ENCODE assay signal across 12 mouse cellular contexts in the genomic region with DNA sequence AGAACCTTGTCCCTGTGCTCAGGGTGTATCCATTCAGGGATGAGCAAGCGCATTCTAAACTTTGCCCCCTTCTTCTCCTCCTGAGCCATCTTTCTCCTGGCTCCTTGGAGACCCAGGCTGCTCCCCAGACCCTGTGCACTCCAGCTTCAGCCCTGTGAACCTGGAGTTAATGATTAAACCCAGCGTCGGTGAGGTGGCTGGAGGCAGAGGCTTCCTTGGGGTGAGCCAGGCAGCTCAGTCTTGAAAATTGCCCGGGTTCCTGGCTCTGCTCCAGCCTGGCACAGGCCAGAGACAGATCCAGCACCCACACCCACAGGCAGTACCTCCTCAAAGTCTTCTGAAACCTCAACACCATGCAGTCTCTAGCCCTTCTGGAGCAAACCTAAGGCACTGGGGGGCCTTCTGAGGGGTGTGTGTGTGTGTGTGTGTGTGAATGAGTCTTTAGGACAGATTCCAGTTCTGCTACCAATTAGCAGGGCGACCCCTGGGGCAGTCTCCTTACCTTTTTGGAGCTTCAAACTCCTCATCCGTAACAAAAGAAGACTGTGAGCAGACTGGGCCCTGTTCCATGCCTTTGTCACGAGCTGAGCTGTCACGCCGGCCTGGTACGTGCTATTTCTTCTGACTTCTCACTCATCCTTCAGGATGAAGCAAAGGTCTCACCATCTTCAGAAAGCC. TPM values are rescaled to one million over a fixed set of nuclear protein-coding genes. Genes with fewer than 3 reads are reported as not detected.
DNase-seq lines count a peak whose midpoint lies in the region; ATAC-seq and TF ChIP-seq lines count a peak whose summit lies in the region.
"Had no signal": no experiment of that assay in that cellular context is flagged by ENCODE, and none has a peak within 500 bp of the region (broad histone marks: within the 10 kb centered on the region; RNA-seq: fewer than 3 reads in every experiment).

No protein-coding gene starts in this region.

- no peaks in the 10 kb centered on the region for H3K27me3 ChIP-seq in intestine, postnatal 0 days (replicated peaks; ENCODE audit: control insufficient read depth, insufficient read depth, low read length)
- H3K27me3 ChIP-seq in stomach, embryonic 16.5 days (ENCODE audit: control insufficient read depth, insufficient read depth, low read length) = no peaks in the 10 kb centered on the region
- no peaks in the 10 kb centered on the region for H3K27me3 ChIP-seq in midbrain, embryonic 13.5 days
- H3K27me3 ChIP-seq: forebrain, embryonic 13.5 days had no signal

- 0 out of 2 replicates have a peak overlapping the region, but pooled peaks have one; percentile 26 for H3K9ac ChIP-seq in intestine, postnatal 0 days (ENCODE audit: low read depth, low read length)
- no peak overlapping the region for H3K9ac ChIP-seq in stomach, embryonic 16.5 days (ENCODE audit: low read length)
- H3K9ac ChIP-seq in midbrain, embryonic 13.5 days (replicated peaks) = no peak overlapping the region
- H3K9ac ChIP-seq: forebrain, embryonic 13.5 days had no signal

- no peaks in the 10 kb centered on the region for H3K9me3 ChIP-seq in intestine, postnatal 0 days (ENCODE audit: control insufficient read depth)
- H3K9me3 ChIP-seq in stomach, embryonic 16.5 days (replicated peaks; ENCODE audit: control insufficient read depth, low read length) = no peaks in the 10 kb centered on the region
- no peaks in the 10 kb centered on the region for H3K9me3 ChIP-seq in midbrain, embryonic 13.5 days
- H3K9me3 ChIP-seq: forebrain, embryonic 13.5 days had no signal

- no peak overlapping the region for H3K27ac ChIP-seq in intestine, postnatal 0 days (ENCODE audit: low read depth, low read length)
- H3K27ac ChIP-seq in stomach, embryonic 16.5 days (ENCODE audit: low read length) = peak overlapping the region; percentile 31; the same call in 1 of the 2 replicates
- no peak overlapping the region for H3K27ac ChIP-seq in midbrain, embryonic 13.5 days
- H3K27ac ChIP-seq: forebrain, embryonic 13.5 days; macrophage had no signal

- peaks cover 4% of the 10 kb centered on the region; the same call in 1 of the 2 replicates for H3K4me1 ChIP-seq in intestine, postnatal 0 days (replicated peaks; ENCODE audit: control insufficient read depth, insufficient read depth, low read length)
- H3K4me1 ChIP-seq in stomach, embryonic 16.5 days (ENCODE audit: control insufficient read depth, insufficient read depth, low read length) = no peaks in the 10 kb centered on the region; the same call in 1 of the 2 replicates
- no peaks in the 10 kb centered on the region for H3K4me1 ChIP-seq in midbrain, embryonic 13.5 days (replicated peaks)

- TF ChIP-seq CTCF in intestine, postnatal 0 days (IDR thresholded peaks at IDR 0.05; ENCODE audit: low read depth) = no peak

- H3K4me3 ChIP-seq in intestine, postnatal 0 days (ENCODE audit: low read depth, low read length) = no peak overlapping the region
- no peak overlapping the region for H3K4me3 ChIP-seq in stomach, embryonic 16.5 days (replicated peaks; ENCODE audit: low read length)
- H3K4me3 ChIP-seq in midbrain, embryonic 13.5 days (replicated peaks) = no peak overlapping the region
- H3K4me3 ChIP-seq: forebrain, embryonic 13.5 days; myocyte had no signal

- no peak overlapping the region for H3K4me2 ChIP-seq in intestine, postnatal 0 days (replicated peaks; ENCODE audit: low read depth)
- H3K4me2 ChIP-seq in stomach, embryonic 16.5 days (ENCODE audit: low read depth, low read length) = no peak overlapping the region
- H3K4me2 ChIP-seq in midbrain, embryonic 13.5 days (replicated peaks) = no peak overlapping the region
- H3K4me2 ChIP-seq: forebrain, embryonic 13.5 days had no signal

- peak; percentile 18 for DNase-seq in ovary, postnatal 10 days (ENCODE audit: low spot score)
- DNase-seq in ovary, postnatal 14 days (ENCODE audit: low spot score) = no peak
- peak; percentile 93 to 97 for DNase-seq in kidney, postnatal 25 days
- DNase-seq in natural killer cell, adult 2 months (ENCODE audit: low spot score in 2 of 2) = no peak
- DNase-seq: heart, postnatal 36 days had no signal

- WGBS in intestine, postnatal 0 days = 46% methylated on average over 10 of the region's 10 CpGs
- 51% methylated on average over 10 of the region's 10 CpGs for WGBS in stomach, embryonic 16.5 days
- 67% methylated on average over 10 of the region's 10 CpGs for WGBS in midbrain, embryonic 13.5 days

- peak; percentile 64; the same call in 1 of the 2 replicates for ATAC-seq in intestine, postnatal 0 days
- ATAC-seq in stomach, embryonic 16.5 days (ENCODE audit: insufficient read depth, low FRiP score) = peak; percentile 90
- no peak for ATAC-seq in midbrain, embryonic 13.5 days
- ATAC-seq: activated CD4-positive, CD25-positive, alpha-beta regulatory T cell, adult 4 months; forebrain, embryonic 13.5 days had no signal

- H3K36me3 ChIP-seq in intestine, postnatal 0 days (ENCODE audit: control insufficient read depth, insufficient read depth) = no peaks in the 10 kb centered on the region
- no peaks in the 10 kb centered on the region for H3K36me3 ChIP-seq in stomach, embryonic 16.5 days (ENCODE audit: control insufficient read depth, insufficient read depth, low read length)
- no peaks in the 10 kb centered on the region for H3K36me3 ChIP-seq in midbrain, embryonic 13.5 days

RNA-seq across cellular contexts. Expression of a gene that starts 29.9 kb away (rescaled TPM):
- polyA plus RNA-seq in intestine, postnatal 0 days (2015; fragmentation: Nextera tagmentation; extraction: Ambion mirVana) = 12.0 and 13.2 TPM in 2 replicates
- 5.6 and 6.9 TPM in 2 replicates for polyA plus RNA-seq in stomach, embryonic 16.5 days (2015; fragmentation: Nextera tagmentation; extraction: Ambion mirVana)
- 0.10 TPM in 1 of 2 replicates, not detected in the other for polyA plus RNA-seq in midbrain, embryonic 13.5 days (2015; fragmentation: Nextera tagmentation; extraction: Ambion mirVana)
- polyA plus RNA-seq: activated CD4-positive, CD25-positive, alpha-beta regulatory T cell, adult 4 months; forebrain, embryonic 13.5 days; macrophage; myocyte had no signal

Comparison
In these comparisons a context has a peak if more than half of its experiments do, and no peak if none do; other contexts are left out.
1. DNase-seq: peak in ovary, postnatal 10 days (single experiment) and kidney, postnatal 25 days (2 of 2); none in ovary, postnatal 14 days (single experiment) and natural killer cell, adult 2 months (0 of 2).